Mouse (Mus musculus) embryonic fibroblast, embryonic 13.5 days (primary cell): ENCODE results near the gene Hdc. TPM values are rescaled to one million over a fixed set of nuclear protein-coding genes. Genes with fewer than 3 reads are reported as not detected.

Source experiments
- H3K27ac ChIP-seq: 2 replicates; pipeline ENCODE4 v1.5.1; 2012; ENCODE audit warnings: low read length, control low read depth, inconsistent platforms; ENCODE audit not compliant: insufficient read depth
- H3K4me1 ChIP-seq: 2 replicates; pipeline ENCODE4 v1.6.1; 2011; ENCODE audit warnings: low read length; ENCODE audit not compliant: control insufficient read depth, insufficient read depth
- H3K4me3 ChIP-seq: 2 replicates; pipeline ENCODE4 v1.5.1; 2011; ENCODE audit warnings: mild to moderate bottlenecking, control low read depth, low read length; ENCODE audit not compliant: insufficient read depth
- CTCF ChIP-seq: IDR thresholded peaks from 2 replicates; pipeline ENCODE4 v1.5.1; 2011; ENCODE audit warnings: mild to moderate bottlenecking, control low read depth, low read length, moderate library complexity, borderline replicate concordance; ENCODE audit not compliant: insufficient read depth
- POLR2A ChIP-seq: IDR thresholded peaks from 2 replicates; pipeline ENCODE4 v1.6.1; 2011; ENCODE audit warnings: low read depth, mild to moderate bottlenecking, control low read depth, low read length, moderate library complexity
- polyA plus RNA-seq: library from polyadenylated mRNA; stranded (reverse); fragments of >200 nt; gene quantifications from 2 replicates; pipeline ENCODE4 v1.2.4, GENCODE M21; 2011; ENCODE audit warnings: low read depth; ENCODE audit not compliant: missing spikeins, insufficient read length

Hdc gene
- polyA plus RNA-seq, 1 experiment, result not detected

- Histone ChIP-seq H3K27ac (no peak overlapping the region), H3K4me1 (no peaks in the 10 kb centered on the region), H3K4me3 (no peak overlapping the region)
- no peak for TF ChIP-seq CTCF
- no peak for TF ChIP-seq POLR2A
These were observed 65.8 kb downstream of the Hdc start for GRCm38 (mm10) chr2:126553291-126553639.

GRCm38 (mm10) chr2:126552357-126553290, 66.5 kb downstream of the Hdc start, which contains the start of gene Slc27a2:
Gene Slc27a2 (plus strand): TSS chr2:126552407.
- Histone ChIP-seq H3K4me3 (peak within 1 kb of the TSS; percentile 23; the same call in 1 of the 2 replicates), H3K4me1 (no peaks in the 10 kb centered on the region), H3K27ac (no peak within 1 kb of the TSS)
- TF ChIP-seq POLR2A, result no peak
- no peak for TF ChIP-seq CTCF

- TF ChIP-seq CTCF (no peak), POLR2A (no peak)
- Histone ChIP-seq H3K4me3 (no peak overlapping the region), H3K27ac (no peak overlapping the region), H3K4me1 (no peaks in the 10 kb centered on the region)
These were observed 67.2 kb downstream of the Hdc start for GRCm38 (mm10) chr2:126551896-126552295.

- TF ChIP-seq POLR2A (no peak), CTCF (no peak)
- Histone ChIP-seq H3K4me1 (no peaks in the 10 kb centered on the region), H3K4me3 (no peak overlapping the region), H3K27ac (no peak overlapping the region)
These were observed 67.7 kb downstream of the Hdc start for GRCm38 (mm10) chr2:126551244-126551890.

GRCm38 (mm10) chr2:126549681-126550080, 69.4 kb downstream of the Hdc start:
- H3K4me3 ChIP-seq, result no peak overlapping the region
- no peak for TF ChIP-seq CTCF
- TF ChIP-seq POLR2A, result no peak
- H3K27ac ChIP-seq, result no peak overlapping the region
- no peaks in the 10 kb centered on the region for H3K4me1 ChIP-seq

- TF ChIP-seq POLR2A (no peak), CTCF (no peak)
- Histone ChIP-seq H3K4me1 (no peaks in the 10 kb centered on the region), H3K4me3 (no peak overlapping the region), H3K27ac (no peak overlapping the region)
These were observed 72.7 kb downstream of the Hdc start for GRCm38 (mm10) chr2:126546392-126546791.

GRCm38 (mm10) chr2:126545297-126545696, 73.8 kb downstream of the Hdc start:
- Histone ChIP-seq H3K4me1 (no peaks in the 10 kb centered on the region), H3K27ac (no peak overlapping the region), H3K4me3 (no peak overlapping the region)
- TF ChIP-seq CTCF (no peak), POLR2A (no peak)

Other genes with a start within 250 kb of the Hdc start
- gene Atp8b4, start 118.6 kb downstream of the Hdc start, polyA plus RNA-seq, result 0.67 and 1.3 TPM in 2 replicates
- not detected in 2 replicates for gene Slc27a2, start 66.9 kb downstream of the Hdc start, polyA plus RNA-seq
- 37.2 and 44.9 TPM in 2 replicates for gene Gabpb1, start 57.0 kb upstream of the Hdc start, polyA plus RNA-seq
- 59.9 and 69.7 TPM in 2 replicates for gene Usp8, start 88.0 kb upstream of the Hdc start, polyA plus RNA-seq
- gene Usp50, start 164.2 kb upstream of the Hdc start, polyA plus RNA-seq, result 4.8 and 6.0 TPM in 2 replicates